Mouse (Mus musculus) testis, adult 2 months (tissue): ENCODE results near the gene Ppp2r2c.

Source experiments
- CTCF ChIP-seq: fragments of 200-500 bp; IDR thresholded peaks from 2 replicates; pipeline ENCODE4 v1.5.1; 2012; ENCODE audit warnings: low read depth, mild to moderate bottlenecking, inconsistent platforms, low read length, moderate library complexity; ENCODE audit not compliant: control insufficient read depth, insufficient read depth, insufficient replicate concordance
- POLR2A ChIP-seq: fragments of 200-500 bp; IDR thresholded peaks from 2 replicates; pipeline ENCODE4 v1.6.1; 2012; ENCODE audit warnings: low read depth, mild to moderate bottlenecking, inconsistent platforms, low read length, moderate library complexity; ENCODE audit not compliant: control insufficient read depth

GRCm38 (mm10) chr5:36895621-36896573, 27.6 kb downstream of the Ppp2r2c start:
- TF ChIP-seq CTCF, result no peak
- no peak for TF ChIP-seq POLR2A
